Mouse (Mus musculus): ENCODE data around the gene Nr1d2. TPM values are rescaled to one million over a fixed set of nuclear protein-coding genes. Genes with fewer than 3 reads are reported as not detected.
"Not testable (repeated sequence)": the region's sequence is repeated elsewhere in the genome, so short reads cannot be mapped to it uniquely, and the experiment has no call there.

Gene Nr1d2
- 7.3 and 8.2 TPM in 2 replicates for polyA plus RNA-seq (2015; fragmentation: Nextera tagmentation; extraction: Ambion mirVana)

GRCm38 (mm10) chr14:18238750-18239731, at the start of gene Nr1d2:
Gene Nr1d2 (minus strand): TSS chr14:18239127.
- H3K4me1 ChIP-seq, result peaks cover 3% of the 10 kb centered on the region; the same call in 1 of the 2 replicates
- peak within 1 kb of the TSS; percentile 73 for H3K9ac ChIP-seq (replicated peaks)
- ATAC-seq (replicated peaks), result peak; percentile 89
- H3K27ac ChIP-seq (replicated peaks), result peak within 1 kb of the TSS; percentile 85
- peak within 1 kb of the TSS; percentile 70 for H3K4me2 ChIP-seq (replicated peaks)
- peak within 1 kb of the TSS; percentile 98 for H3K4me3 ChIP-seq
- H3K36me3 ChIP-seq, result no peaks in the 10 kb centered on the region
- no peaks in the 10 kb centered on the region for H3K9me3 ChIP-seq
- no peaks in the 10 kb centered on the region for H3K27me3 ChIP-seq
- under 1% methylated on average over 66 of the region's 66 CpGs for WGBS

DNA sequence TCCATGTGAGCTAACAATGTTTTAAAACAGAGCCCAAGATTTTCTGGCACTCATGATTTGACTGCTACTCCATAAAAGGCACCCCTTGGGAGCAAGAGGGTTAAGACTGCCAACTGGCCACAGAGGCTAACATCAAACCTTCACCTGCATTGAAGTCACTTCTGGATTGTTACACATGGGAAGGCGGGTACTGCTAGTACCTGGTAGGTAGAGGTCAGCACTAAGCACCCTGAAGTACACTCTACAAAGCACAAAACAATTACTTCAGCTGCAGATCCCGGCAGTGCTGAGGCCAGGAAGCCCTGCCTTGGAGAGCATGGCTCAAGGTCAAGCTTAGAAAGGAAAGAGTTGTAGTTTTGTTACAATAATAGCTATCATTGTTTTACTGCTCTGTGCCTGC, 48.5 kb upstream of the Nr1d2 start:
- Histone ChIP-seq H3K4me2 (replicated peaks) (no peak overlapping the region), H3K9ac (replicated peaks) (no peak overlapping the region), H3K4me1 (no peaks in the 10 kb centered on the region), H3K9me3 (no peaks in the 10 kb centered on the region), H3K4me3 (no peak overlapping the region), H3K27ac (replicated peaks) (no peak overlapping the region), H3K36me3 (peaks cover 5% of the 10 kb centered on the region; the same call in 1 of the 2 replicates), H3K27me3 (no peaks in the 10 kb centered on the region)
- no peak for ATAC-seq (replicated peaks)
- 80% methylated on average over 2 of the region's 2 CpGs for WGBS

DNA sequence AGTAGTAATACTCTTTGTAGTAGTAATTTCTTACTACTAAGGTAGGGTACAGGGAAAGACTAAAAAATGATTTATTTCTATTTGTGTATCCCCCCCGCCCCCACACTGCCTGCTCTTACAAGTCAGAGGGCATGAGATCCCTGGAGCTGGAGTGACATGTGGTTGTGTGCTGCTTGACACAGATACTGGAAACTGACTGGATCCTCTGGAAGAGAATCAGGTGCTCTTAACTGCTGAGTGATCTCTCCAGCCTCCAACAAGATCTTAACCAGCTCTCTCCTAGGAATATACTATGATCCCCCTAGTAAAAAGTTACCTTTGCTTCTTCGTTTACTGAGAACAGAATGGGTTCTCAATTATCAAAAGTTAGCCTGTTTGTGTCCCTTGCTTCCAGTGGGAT, 47.5 kb upstream of the Nr1d2 start:
- Histone ChIP-seq H3K27me3 (no peaks in the 10 kb centered on the region), H3K4me3 (no peak overlapping the region), H3K4me2 (replicated peaks) (no peak overlapping the region), H3K9ac (replicated peaks) (no peak overlapping the region), H3K27ac (replicated peaks) (no peak overlapping the region), H3K36me3 (peaks cover 5% of the 10 kb centered on the region; the same call in 1 of the 2 replicates), H3K4me1 (no peaks in the 10 kb centered on the region), H3K9me3 (no peaks in the 10 kb centered on the region)
- WGBS, result 94% methylated on average over 2 of the region's 2 CpGs
- no peak for ATAC-seq (replicated peaks)

DNA sequence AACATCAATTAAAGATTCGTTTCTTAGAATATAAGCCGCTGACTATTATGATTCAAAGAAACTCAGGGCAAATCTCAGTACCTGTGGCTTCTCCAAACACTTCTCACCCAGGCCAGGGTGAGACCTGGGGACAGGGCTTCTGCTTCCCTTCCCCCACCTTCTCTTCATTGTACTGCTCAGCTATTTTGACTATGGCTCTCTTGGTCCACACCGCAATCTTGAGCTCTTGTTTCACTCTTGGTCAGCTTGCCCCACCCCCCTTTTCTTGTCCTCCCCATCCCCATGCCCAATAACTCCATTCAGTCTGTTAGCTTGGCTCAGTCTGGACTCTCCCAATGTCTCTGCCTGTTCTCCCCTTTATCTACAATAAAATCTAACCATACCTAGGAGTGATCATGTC, 46.5 kb upstream of the Nr1d2 start:
- H3K36me3 ChIP-seq, result peaks cover 6% of the 10 kb centered on the region; the same call in 1 of the 2 replicates
- no peak overlapping the region for H3K4me3 ChIP-seq
- H3K4me1 ChIP-seq, result no peaks in the 10 kb centered on the region
- H3K27me3 ChIP-seq, result no peaks in the 10 kb centered on the region
- H3K9ac ChIP-seq (replicated peaks), result no peak overlapping the region
- H3K27ac ChIP-seq (replicated peaks), result no peak overlapping the region
- 86% methylated on average over 3 of the region's 3 CpGs for WGBS
- no peak overlapping the region for H3K4me2 ChIP-seq (replicated peaks)
- ATAC-seq (replicated peaks), result no peak
- H3K9me3 ChIP-seq, result no peaks in the 10 kb centered on the region

- Histone ChIP-seq H3K4me1 (no peaks in the 10 kb centered on the region), H3K9ac (replicated peaks) (no peak overlapping the region), H3K9me3 (no peaks in the 10 kb centered on the region), H3K4me2 (replicated peaks) (no peak overlapping the region), H3K27ac (replicated peaks) (no peak overlapping the region), H3K4me3 (no peak overlapping the region), H3K36me3 (peaks cover 13% of the 10 kb centered on the region; the same call in 1 of the 2 replicates), H3K27me3 (no peaks in the 10 kb centered on the region)
- WGBS, result 88% methylated on average over 2 of the region's 2 CpGs
- no peak for ATAC-seq (replicated peaks)
Observed at GRCm38 (mm10) chr14:18284581-18284980, 45.7 kb upstream of the Nr1d2 start.

- H3K36me3 ChIP-seq, result peaks cover 31% of the 10 kb centered on the region
- no peak for ATAC-seq (replicated peaks)
- H3K9me3 ChIP-seq, result no peaks in the 10 kb centered on the region
- no peak overlapping the region for H3K4me3 ChIP-seq
- no peaks in the 10 kb centered on the region for H3K4me1 ChIP-seq
- H3K4me2 ChIP-seq (replicated peaks), result no peak overlapping the region
- H3K9ac ChIP-seq (replicated peaks), result no peak overlapping the region
- WGBS, result 75% methylated on average over 5 of the region's 5 CpGs
- H3K27me3 ChIP-seq, result no peaks in the 10 kb centered on the region
- H3K27ac ChIP-seq (replicated peaks), result no peak overlapping the region
Observed at GRCm38 (mm10) chr14:18280375-18280774, 41.4 kb upstream of the Nr1d2 start.

DNA sequence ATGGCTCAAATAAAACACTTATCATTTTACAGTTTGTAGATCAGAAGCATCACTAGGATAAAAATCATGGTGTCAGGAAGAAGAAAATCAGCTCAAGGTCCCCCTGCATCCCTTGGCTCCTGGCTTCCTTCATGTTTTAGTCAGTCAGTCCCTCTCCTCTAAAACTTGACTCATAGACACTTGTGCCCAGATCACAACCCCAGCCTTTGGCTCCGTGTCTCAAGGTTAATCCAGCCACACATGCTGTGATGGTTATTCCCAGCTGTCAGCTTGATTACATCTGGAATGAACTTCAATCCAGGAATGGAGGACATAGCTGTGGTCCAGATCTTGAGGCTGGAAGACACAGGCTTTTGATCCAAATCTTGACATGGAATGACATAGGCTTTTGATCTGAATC, 35.6 kb upstream of the Nr1d2 start:
- WGBS, result 74% methylated on average over 1 of the region's 1 CpGs
- Histone ChIP-seq H3K27ac (replicated peaks) (no peak overlapping the region), H3K9ac (replicated peaks) (no peak overlapping the region), H3K4me2 (replicated peaks) (no peak overlapping the region), H3K4me3 (no peak overlapping the region), H3K4me1 (peaks cover 13% of the 10 kb centered on the region), H3K27me3 (no peaks in the 10 kb centered on the region), H3K9me3 (no peaks in the 10 kb centered on the region), H3K36me3 (peaks cover 18% of the 10 kb centered on the region)
- ATAC-seq (replicated peaks), result no peak

DNA sequence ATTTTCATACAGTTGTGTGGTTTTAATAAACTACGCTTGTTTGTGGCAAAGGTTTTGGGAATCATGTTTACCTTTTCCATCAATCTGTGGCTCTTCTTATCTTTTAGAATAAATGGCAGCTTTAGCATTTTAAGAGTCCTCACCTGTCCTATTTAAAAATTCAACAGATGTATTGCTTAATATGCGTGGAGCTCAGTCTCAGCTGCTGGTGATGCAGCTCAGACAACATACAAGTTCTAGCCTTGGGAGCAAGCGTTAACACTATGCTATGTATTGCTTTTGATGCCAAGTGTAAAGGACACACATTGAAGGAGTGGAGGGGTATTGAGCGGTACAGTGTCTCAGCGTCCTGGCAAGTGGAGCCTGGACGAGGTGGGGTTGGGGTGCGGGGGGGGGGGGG, 32.7 kb upstream of the Nr1d2 start:
- H3K9me3 ChIP-seq, result no peaks in the 10 kb centered on the region
- ATAC-seq (replicated peaks), result no peak
- peak overlapping the region; percentile 93 for H3K4me3 ChIP-seq
- no peak overlapping the region for H3K27ac ChIP-seq (replicated peaks)
- peak overlapping the region; percentile 85 for H3K9ac ChIP-seq (replicated peaks)
- no peaks in the 10 kb centered on the region for H3K27me3 ChIP-seq
- H3K4me1 ChIP-seq, result peaks cover 32% of the 10 kb centered on the region
- peaks cover 18% of the 10 kb centered on the region for H3K36me3 ChIP-seq
- WGBS, result 6% methylated on average over 7 of the region's 7 CpGs
- H3K4me2 ChIP-seq (replicated peaks), result peak overlapping the region; percentile 50

- H3K4me3 ChIP-seq, result peak within 1 kb of the TSS; percentile 93
- WGBS, result under 1% methylated on average over 78 of the region's 78 CpGs
- H3K36me3 ChIP-seq, result peaks cover 22% of the 10 kb centered on the region
- H3K27me3 ChIP-seq, result no peaks in the 10 kb centered on the region
- H3K27ac ChIP-seq (replicated peaks), result peak within 1 kb of the TSS; percentile 83
- peak; percentile 100 for ATAC-seq (replicated peaks)
- no peaks in the 10 kb centered on the region for H3K9me3 ChIP-seq
- peak within 1 kb of the TSS; percentile 99 for H3K9ac ChIP-seq (replicated peaks)
- peak within 1 kb of the TSS; percentile 74 for H3K4me2 ChIP-seq (replicated peaks)
- peaks cover 32% of the 10 kb centered on the region for H3K4me1 ChIP-seq
Observed at GRCm38 (mm10) chr14:18270529-18271441, 31.9 kb upstream of the Nr1d2 start, which contains the start of the genes Nkiras1 and Rpl15. Gene Nkiras1 (plus strand): TSS chr14:18271136. Gene Rpl15 (minus strand): TSS chr14:18271391.

GRCm38 (mm10) chr14:18269947-18270528, 31.1 kb upstream of the Nr1d2 start:
- under 1% methylated on average over 24 of the region's 24 CpGs for WGBS

GRCm38 (mm10) chr14:18263427-18263826, 24.5 kb upstream of the Nr1d2 start:
- Histone ChIP-seq H3K27ac (replicated peaks) (peak overlapping the region; percentile 56), H3K9me3 (no peaks in the 10 kb centered on the region), H3K4me1 (peaks cover 27% of the 10 kb centered on the region), H3K36me3 (peaks cover 23% of the 10 kb centered on the region), H3K4me3 (no peak overlapping the region), H3K27me3 (no peaks in the 10 kb centered on the region), H3K9ac (replicated peaks) (no peak overlapping the region), H3K4me2 (replicated peaks) (no peak overlapping the region)
- ATAC-seq (replicated peaks), result peak; percentile 88
- 13% methylated on average over 4 of the region's 4 CpGs for WGBS

More at GRCm38 (mm10) chr14:18269947-18270528, 31.1 kb upstream of the Nr1d2 start:
- Histone ChIP-seq H3K27ac (replicated peaks) (peak overlapping the region; percentile 83), H3K4me1 (peaks cover 32% of the 10 kb centered on the region), H3K36me3 (peaks cover 22% of the 10 kb centered on the region), H3K9ac (replicated peaks) (peak overlapping the region; percentile 99), H3K4me2 (replicated peaks) (peak overlapping the region; percentile 74), H3K4me3 (peak overlapping the region; percentile 93)
- H3K9me3 ChIP-seq, H3K27me3 ChIP-seq: not testable (repeated sequence)
- ATAC-seq (replicated peaks), result peak; percentile 6; the same call in 1 of the 2 replicates
